Mouse (Mus musculus): ENCODE measurements at regions not wholly inside any gene's neighbourhood (a gene's known extent, or its start where the extent isn't known, plus 50 kb on each side); places are given as distances from the start of the nearest gene placed in this dataset.
A peak's percentile ranks its signal among the peaks of the same experiment; 100 is the strongest.

- peaks cover 31% of the 10 kb centered on the region for H3K27me3 ChIP-seq (replicated peaks; ENCODE audit: control insufficient read depth, insufficient read depth, low read length)
- no peak overlapping the region for H3K27ac ChIP-seq (ENCODE audit: low read length)
- peak overlapping the region; percentile 29 for H3K4me3 ChIP-seq (ENCODE audit: low read length)
- no peaks in the 10 kb centered on the region for H3K36me3 ChIP-seq (ENCODE audit: control insufficient read depth, insufficient read depth, low read length)
- no peaks in the 10 kb centered on the region for H3K9me3 ChIP-seq (ENCODE audit: control insufficient read depth, low read length)
- H3K4me1 ChIP-seq (ENCODE audit: control insufficient read depth, insufficient read depth, low read length) = peaks cover 9% of the 10 kb centered on the region
- whole genome bisulfite sequencing = 3% methylated on average over 53 of the region's 53 CpGs
- ATAC-seq = no peak
- H3K9ac ChIP-seq (ENCODE audit: low read depth, low read length) = peak overlapping the region; percentile 5; the same call in 1 of the 2 replicates
- peak overlapping the region; percentile 36 for H3K4me2 ChIP-seq (ENCODE audit: low read depth, low read length)
These were observed 123.7 kb upstream of the 4931429L15Rik start for GRCm38 (mm10) chr9:46443191-46444095.

DNA sequence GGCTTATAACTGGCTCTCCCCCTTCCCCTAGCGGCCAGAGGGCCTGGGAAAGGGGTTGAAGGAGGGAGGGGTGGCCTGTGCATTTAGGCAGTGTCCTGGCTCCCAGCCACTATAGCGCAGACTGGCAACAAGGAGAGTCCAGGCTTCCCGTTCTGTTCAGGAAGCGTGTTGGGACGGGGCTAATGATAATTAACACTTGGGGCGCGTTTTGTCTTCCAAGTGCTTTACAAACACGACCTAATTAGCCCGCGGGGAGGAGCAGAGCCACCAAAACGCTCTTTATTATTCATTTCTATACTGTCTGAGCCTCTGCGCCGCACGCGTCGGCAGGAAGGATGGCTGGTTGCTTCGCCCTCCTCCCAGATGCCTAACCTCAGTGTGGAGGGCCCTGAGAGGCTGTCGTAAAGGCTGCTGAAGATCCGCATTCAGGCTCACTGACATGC is 123.0 kb upstream of the 4931429L15Rik start:
- peaks cover 31% of the 10 kb centered on the region for H3K27me3 ChIP-seq (replicated peaks; ENCODE audit: control insufficient read depth, insufficient read depth, low read length)
- no peak overlapping the region for H3K27ac ChIP-seq (ENCODE audit: low read length)
- no peak for ATAC-seq
- H3K9ac ChIP-seq (ENCODE audit: low read depth, low read length) = no peak overlapping the region
- no peaks in the 10 kb centered on the region for H3K9me3 ChIP-seq (ENCODE audit: control insufficient read depth, low read length)
- H3K4me1 ChIP-seq (ENCODE audit: control insufficient read depth, insufficient read depth, low read length) = peaks cover 9% of the 10 kb centered on the region
- peak overlapping the region; percentile 36 for H3K4me2 ChIP-seq (ENCODE audit: low read depth, low read length)
- 7% methylated on average over 19 of the region's 19 CpGs for WGBS
- peak overlapping the region; percentile 29 for H3K4me3 ChIP-seq (ENCODE audit: low read length)
- H3K36me3 ChIP-seq (ENCODE audit: control insufficient read depth, insufficient read depth, low read length) = no peaks in the 10 kb centered on the region

DNA sequence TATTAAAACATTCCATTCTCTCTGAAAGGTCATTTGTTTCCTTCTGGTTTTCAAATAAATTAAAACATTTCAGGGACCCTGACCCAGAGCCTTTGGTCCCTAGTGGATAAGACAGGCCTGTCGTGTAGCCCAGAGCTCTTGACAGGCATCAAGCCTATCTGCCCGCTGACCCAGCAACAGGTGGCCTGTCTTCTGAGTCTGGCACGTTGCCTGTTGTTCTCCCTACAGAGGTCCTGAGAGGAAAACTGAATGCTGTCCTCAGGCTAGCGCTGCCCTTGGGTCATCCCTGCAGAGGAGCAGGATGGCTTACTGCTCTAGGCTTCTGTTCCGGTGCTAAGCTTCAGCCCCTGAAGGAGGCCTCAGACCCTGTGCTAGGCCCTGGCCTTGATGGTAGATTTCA is 120.4 kb upstream of the 4931429L15Rik start:
- H3K4me3 ChIP-seq (ENCODE audit: low read length) = no peak overlapping the region
- H3K4me2 ChIP-seq (ENCODE audit: low read depth, low read length) = no peak overlapping the region
- H3K36me3 ChIP-seq (ENCODE audit: control insufficient read depth, insufficient read depth, low read length) = no peaks in the 10 kb centered on the region
- H3K27me3 ChIP-seq (replicated peaks; ENCODE audit: control insufficient read depth, insufficient read depth, low read length) = peaks cover 31% of the 10 kb centered on the region
- H3K9me3 ChIP-seq (ENCODE audit: control insufficient read depth, low read length) = peaks cover 2% of the 10 kb centered on the region; the same call in 1 of the 2 replicates
- H3K9ac ChIP-seq (ENCODE audit: low read depth, low read length) = no peak overlapping the region
- 73% methylated on average over 5 of the region's 5 CpGs for WGBS
- ATAC-seq = no peak
- no peak overlapping the region for H3K27ac ChIP-seq (ENCODE audit: low read length)
- H3K4me1 ChIP-seq (ENCODE audit: control insufficient read depth, insufficient read depth, low read length) = peaks cover 9% of the 10 kb centered on the region

DNA sequence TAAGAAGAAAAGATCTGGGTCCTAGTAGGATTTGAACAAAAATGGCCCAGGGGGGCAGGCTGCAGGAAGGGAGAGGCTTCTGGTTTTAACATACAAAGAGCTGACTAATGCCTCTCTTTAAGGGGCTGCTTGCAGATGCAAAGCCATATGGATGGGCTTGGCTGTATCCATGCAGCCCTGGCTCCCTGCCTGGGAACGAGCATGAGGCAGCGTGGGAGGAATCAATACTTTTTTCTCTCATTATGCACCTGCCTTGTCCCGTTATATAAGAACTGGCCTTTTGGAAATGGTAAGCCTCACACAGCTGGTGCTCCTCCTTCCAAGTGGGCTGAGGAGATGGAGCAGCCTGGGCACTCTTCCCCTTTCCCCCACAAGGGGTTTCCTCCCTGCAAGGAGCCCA is 114.9 kb upstream of the 4931429L15Rik start:
- WGBS = 77% methylated on average over 3 of the region's 3 CpGs
- H3K4me1 ChIP-seq (ENCODE audit: control insufficient read depth, insufficient read depth, low read length) = no peaks in the 10 kb centered on the region
- no peak for ATAC-seq

DNA sequence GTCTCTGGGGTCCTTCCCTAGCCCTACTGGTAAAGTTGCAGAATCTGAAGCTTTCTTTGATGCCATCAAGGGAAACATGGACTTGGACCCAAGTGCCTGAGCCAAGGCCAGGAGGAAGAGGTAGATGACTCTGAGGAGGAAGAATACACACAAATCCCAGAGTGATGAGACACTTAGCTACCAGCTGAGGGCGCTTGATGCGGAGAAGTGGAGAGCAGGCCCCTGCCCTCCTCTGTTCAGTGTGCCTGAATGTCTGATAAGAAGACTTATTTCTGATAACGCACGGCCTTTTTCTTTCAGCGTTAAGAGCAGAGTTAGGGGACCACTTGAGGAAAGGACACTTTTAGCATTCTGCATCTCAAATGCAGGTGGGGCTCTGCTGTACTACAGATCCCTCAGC is 113.9 kb upstream of the 4931429L15Rik start:
- ATAC-seq = no peak
- Histone ChIP-seq H3K4me2 (ENCODE audit: low read depth, low read length) (no peak overlapping the region), H3K27me3 (replicated peaks; ENCODE audit: control insufficient read depth, insufficient read depth, low read length) (no peaks in the 10 kb centered on the region), H3K4me1 (ENCODE audit: control insufficient read depth, insufficient read depth, low read length) (no peaks in the 10 kb centered on the region), H3K36me3 (ENCODE audit: control insufficient read depth, insufficient read depth, low read length) (no peaks in the 10 kb centered on the region), H3K4me3 (ENCODE audit: low read length) (no peak overlapping the region), H3K9me3 (ENCODE audit: control insufficient read depth, low read length) (peaks cover 3% of the 10 kb centered on the region; the same call in 1 of the 2 replicates), H3K9ac (ENCODE audit: low read depth, low read length) (no peak overlapping the region), H3K27ac (ENCODE audit: low read length) (no peak overlapping the region)
- 58% methylated on average over 5 of the region's 5 CpGs for WGBS

More for the DNA sequence above, 114.9 kb upstream of the 4931429L15Rik start:
- no peaks in the 10 kb centered on the region for H3K27me3 ChIP-seq (replicated peaks; ENCODE audit: control insufficient read depth, insufficient read depth, low read length)
- H3K9ac ChIP-seq (ENCODE audit: low read depth, low read length) = no peak overlapping the region
- no peak overlapping the region for H3K27ac ChIP-seq (ENCODE audit: low read length)
- no peak overlapping the region for H3K4me2 ChIP-seq (ENCODE audit: low read depth, low read length)
- no peaks in the 10 kb centered on the region for H3K36me3 ChIP-seq (ENCODE audit: control insufficient read depth, insufficient read depth, low read length)
- peaks cover 3% of the 10 kb centered on the region; the same call in 1 of the 2 replicates for H3K9me3 ChIP-seq (ENCODE audit: control insufficient read depth, low read length)
- H3K4me3 ChIP-seq (ENCODE audit: low read length) = no peak overlapping the region

DNA sequence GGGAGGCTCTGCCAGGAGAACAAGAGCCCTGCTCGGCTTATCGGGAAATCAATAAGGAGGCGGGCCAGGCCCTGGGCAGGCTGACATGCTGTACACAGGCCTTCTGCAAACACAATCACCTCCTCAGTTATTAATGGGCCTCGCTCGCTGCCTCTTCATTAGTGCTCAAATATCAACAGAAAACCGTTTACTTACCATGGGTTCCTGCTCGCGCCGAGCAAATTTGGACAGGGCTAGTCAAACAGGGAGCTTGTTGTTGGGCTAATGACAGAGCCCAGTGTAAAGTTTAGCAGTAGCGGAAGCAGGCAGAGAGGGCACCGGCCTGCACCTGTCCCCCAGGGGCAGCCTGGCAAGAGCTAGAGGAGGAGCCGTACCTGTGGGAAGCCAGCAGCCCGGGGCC is 111.3 kb upstream of the 4931429L15Rik start:
- H3K9ac ChIP-seq (ENCODE audit: low read depth, low read length) = no peak overlapping the region
- H3K4me2 ChIP-seq (ENCODE audit: low read depth, low read length) = no peak overlapping the region
- H3K9me3 ChIP-seq (ENCODE audit: control insufficient read depth, low read length) = peaks cover 3% of the 10 kb centered on the region; the same call in 1 of the 2 replicates
- H3K27ac ChIP-seq (ENCODE audit: low read length) = no peak overlapping the region
- H3K4me3 ChIP-seq (ENCODE audit: low read length) = no peak overlapping the region
- 39% methylated on average over 13 of the region's 13 CpGs for WGBS
- peak; percentile 72 for ATAC-seq
- no peaks in the 10 kb centered on the region for H3K27me3 ChIP-seq (replicated peaks; ENCODE audit: control insufficient read depth, insufficient read depth, low read length)
- H3K4me1 ChIP-seq (ENCODE audit: control insufficient read depth, insufficient read depth, low read length) = no peaks in the 10 kb centered on the region
- no peaks in the 10 kb centered on the region for H3K36me3 ChIP-seq (ENCODE audit: control insufficient read depth, insufficient read depth, low read length)

- Histone ChIP-seq H3K27me3 (replicated peaks; ENCODE audit: control insufficient read depth, insufficient read depth, low read length) (no peaks in the 10 kb centered on the region), H3K9ac (ENCODE audit: low read depth, low read length) (no peak overlapping the region), H3K4me3 (ENCODE audit: low read length) (no peak overlapping the region), H3K36me3 (ENCODE audit: control insufficient read depth, insufficient read depth, low read length) (no peaks in the 10 kb centered on the region), H3K27ac (ENCODE audit: low read length) (no peak overlapping the region), H3K9me3 (ENCODE audit: control insufficient read depth, low read length) (no peaks in the 10 kb centered on the region), H3K4me2 (ENCODE audit: low read depth, low read length) (no peak overlapping the region), H3K4me1 (ENCODE audit: control insufficient read depth, insufficient read depth, low read length) (no peaks in the 10 kb centered on the region)
- 64% methylated on average over 12 of the region's 12 CpGs for WGBS
- no peak for ATAC-seq
These were observed 103.6 kb upstream of the 4931429L15Rik start for GRCm38 (mm10) chr9:46423184-46423967.

DNA sequence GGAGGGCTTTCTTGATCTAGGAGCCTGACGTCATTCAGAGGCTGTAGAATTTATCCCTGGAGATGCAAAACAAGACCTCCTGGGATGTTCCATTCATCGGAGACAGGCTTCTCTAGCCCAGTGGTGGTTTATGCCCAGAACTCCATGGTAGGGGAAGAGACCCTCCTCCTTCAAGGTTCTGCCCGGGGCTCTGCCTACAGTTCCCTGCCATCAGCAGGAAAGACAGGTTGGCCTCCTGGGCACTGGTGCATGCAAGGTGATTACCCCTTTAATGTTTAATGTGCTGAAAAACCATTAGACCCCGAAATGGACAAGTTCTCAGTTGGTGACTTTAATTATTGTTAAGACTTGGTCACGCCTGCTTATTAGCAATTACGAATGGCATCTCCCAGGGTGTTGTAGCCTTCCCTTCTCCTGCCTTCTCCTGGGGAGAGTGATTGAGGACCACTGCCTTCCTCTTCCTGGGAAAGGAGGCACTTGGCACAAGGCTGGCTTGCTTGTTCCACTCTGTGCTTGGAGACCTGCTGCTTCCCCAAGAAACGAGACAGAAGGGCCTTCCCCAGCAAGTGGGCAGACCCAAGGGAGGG is 102.0 kb upstream of the 4931429L15Rik start:
- Histone ChIP-seq H3K4me2 (ENCODE audit: low read depth, low read length) (no peak overlapping the region), H3K9me3 (ENCODE audit: control insufficient read depth, low read length) (no peaks in the 10 kb centered on the region), H3K4me1 (ENCODE audit: control insufficient read depth, insufficient read depth, low read length) (no peaks in the 10 kb centered on the region), H3K36me3 (ENCODE audit: control insufficient read depth, insufficient read depth, low read length) (no peaks in the 10 kb centered on the region), H3K27ac (ENCODE audit: low read length) (no peak overlapping the region), H3K4me3 (ENCODE audit: low read length) (no peak overlapping the region), H3K27me3 (replicated peaks; ENCODE audit: control insufficient read depth, insufficient read depth, low read length) (no peaks in the 10 kb centered on the region), H3K9ac (ENCODE audit: low read depth, low read length) (no peak overlapping the region)
- ATAC-seq = no peak
- WGBS = 62% methylated on average over 7 of the region's 7 CpGs

- H3K4me2 ChIP-seq (ENCODE audit: low read depth, low read length) = no peak overlapping the region
- no peak overlapping the region for H3K4me3 ChIP-seq (ENCODE audit: low read length)
- H3K9ac ChIP-seq (ENCODE audit: low read depth, low read length) = no peak overlapping the region
- no peaks in the 10 kb centered on the region for H3K9me3 ChIP-seq (ENCODE audit: control insufficient read depth, low read length)
- H3K27ac ChIP-seq (ENCODE audit: low read length) = no peak overlapping the region
- H3K36me3 ChIP-seq (ENCODE audit: control insufficient read depth, insufficient read depth, low read length) = no peaks in the 10 kb centered on the region
- no peaks in the 10 kb centered on the region for H3K27me3 ChIP-seq (replicated peaks; ENCODE audit: control insufficient read depth, insufficient read depth, low read length)
- H3K4me1 ChIP-seq (ENCODE audit: control insufficient read depth, insufficient read depth, low read length) = no peaks in the 10 kb centered on the region
- no peak for ATAC-seq
- WGBS = 81% methylated on average over 10 of the region's 10 CpGs
These were observed 91.9 kb upstream of the 4931429L15Rik start for GRCm38 (mm10) chr9:46411686-46412085.

All from intestine, embryonic 16.5 days (tissue).